ENCODE assay signal across 8 mouse cellular contexts in the genomic region with DNA sequence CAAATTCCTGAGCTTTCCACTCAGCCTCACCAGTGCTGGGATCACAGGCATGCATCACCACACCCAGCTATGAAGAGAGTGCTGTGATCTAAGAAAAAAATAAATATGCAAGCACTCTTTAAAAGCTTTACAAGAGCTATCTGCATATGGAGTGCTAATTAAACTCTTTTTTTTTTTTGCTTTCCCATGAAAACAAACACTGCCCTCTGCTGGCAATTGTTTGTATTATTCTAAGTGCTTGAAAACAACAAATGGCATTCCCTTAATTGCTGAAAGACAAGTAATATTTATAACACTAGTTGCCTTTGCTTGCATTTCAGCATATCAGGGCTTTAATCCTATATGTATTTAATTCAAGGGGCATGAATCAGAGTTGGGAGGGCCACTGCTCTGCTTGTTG.
A peak's percentile ranks its signal among the peaks of the same experiment; 100 is the strongest.
DNase-seq lines count a peak whose midpoint lies in the region; ATAC-seq and TF ChIP-seq lines count a peak whose summit lies in the region.
"Not testable (repeated sequence)": the region's sequence is repeated elsewhere in the genome, so short reads cannot be mapped to it uniquely, and the experiment has no call there.

No protein-coding gene starts in this region.

- H3K27ac ChIP-seq in lung, embryonic 14.5 days (ENCODE audit: low read depth), result not testable (repeated sequence)

- not testable (repeated sequence) for H3K4me2 ChIP-seq in lung, embryonic 14.5 days

- H3K4me3 ChIP-seq in lung, embryonic 14.5 days (ENCODE audit: low read depth, low read length), result not testable (repeated sequence)

- not testable (repeated sequence) for DNase-seq in Patski (ENCODE audit: low read depth, low spot score)
- DNase-seq in embryo, embryonic 11 days, result peak; percentile 2
- DNase-seq in heart, adult 18-20 months, result peak; percentile 4 to 7
- peak; percentile 70 for DNase-seq in induced T-regulatory cell, adult 2 months (ENCODE audit: low read depth)
- DNase-seq in layer of hippocampus, adult 11-12 months (ENCODE audit: low spot score), result peak; percentile 3
- peak; percentile 49 for DNase-seq in lung, embryonic 14.5 days
- peak; percentile 28 for DNase-seq in retina, embryonic 14.5 days (ENCODE audit: low spot score)
- peak; percentile 9 for DNase-seq in thymus, postnatal 14 days

- POLR2A ChIA-PET in Patski (lab: Charles Lee), result not testable (repeated sequence)

- not testable (repeated sequence) for H3K4me1 ChIP-seq in lung, embryonic 14.5 days (ENCODE audit: insufficient read depth)

- in situ Hi-C loops in Patski (cut with MboI; ENCODE audit: low pct_unique_long_range_greater_than_20kb), result not testable (repeated sequence)

- H3K9ac ChIP-seq in lung, embryonic 14.5 days, result not testable (repeated sequence)

- H3K36me3 ChIP-seq in lung, embryonic 14.5 days (ENCODE audit: insufficient read depth), result not testable (repeated sequence)

- H3K9me3 ChIP-seq in lung, embryonic 14.5 days (ENCODE audit: low read depth, low read length), result not testable (repeated sequence)

- not testable (repeated sequence) for ATAC-seq in Patski; lung, embryonic 14.5 days (ENCODE audit: insufficient read depth)

- peak; percentile 6 for TF ChIP-seq CTCF in Patski (IDR thresholded peaks at IDR 0.05)
- TF ChIP-seq CTCF in lung, embryonic 14.5 days (IDR thresholded peaks at IDR 0.05; ENCODE audit: low read depth), result not testable (repeated sequence)

- not testable (repeated sequence) for H3K27me3 ChIP-seq in Patski; lung, embryonic 14.5 days (ENCODE audit: insufficient read depth, low read length)

- CTCF ChIA-PET in Patski (lab: Charles Lee), result not testable (repeated sequence)
